Mouse (Mus musculus): ENCODE measurements around the gene Gemin5.

Gene Gemin5

DNA sequence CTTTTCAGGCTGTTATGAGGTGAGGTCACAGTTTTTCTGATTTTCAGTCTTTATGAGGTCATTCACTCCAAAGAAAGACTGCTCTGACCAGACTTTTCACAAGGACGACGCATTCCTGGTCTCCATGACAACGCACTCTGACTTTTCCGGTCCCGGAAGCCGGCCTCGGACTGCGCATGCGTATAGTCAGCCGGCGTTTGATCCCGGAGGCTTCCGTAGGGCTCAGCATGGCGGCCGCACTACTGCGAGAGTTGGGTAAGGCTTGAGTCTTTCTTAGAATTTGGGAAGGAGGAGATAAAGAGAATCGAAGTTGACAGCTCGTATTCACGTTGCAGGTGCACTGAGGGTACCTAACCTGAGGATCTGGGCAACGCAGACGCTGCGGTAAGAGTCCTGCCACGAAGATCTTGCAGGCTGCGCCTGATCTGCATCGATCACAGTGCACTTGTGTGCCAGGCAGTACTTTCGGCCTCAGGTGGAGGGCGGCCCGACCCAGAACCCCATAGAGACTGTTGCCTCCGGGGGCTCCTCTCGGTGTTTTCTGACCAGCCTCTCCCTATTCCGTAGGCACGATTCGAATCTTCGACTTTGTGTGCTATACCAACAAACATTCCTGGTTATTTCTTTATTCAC lies 3.2 kb upstream of the Gemin5 start, which contains the start of gene Mrpl22:
Gene Mrpl22, plus strand, starts transcription at position 203 of the 633 bp plus-strand sequence.
- DNase-seq (ENCODE audit: low spot score in 2 of 2), result peak; percentile 90 to 98

DNA sequence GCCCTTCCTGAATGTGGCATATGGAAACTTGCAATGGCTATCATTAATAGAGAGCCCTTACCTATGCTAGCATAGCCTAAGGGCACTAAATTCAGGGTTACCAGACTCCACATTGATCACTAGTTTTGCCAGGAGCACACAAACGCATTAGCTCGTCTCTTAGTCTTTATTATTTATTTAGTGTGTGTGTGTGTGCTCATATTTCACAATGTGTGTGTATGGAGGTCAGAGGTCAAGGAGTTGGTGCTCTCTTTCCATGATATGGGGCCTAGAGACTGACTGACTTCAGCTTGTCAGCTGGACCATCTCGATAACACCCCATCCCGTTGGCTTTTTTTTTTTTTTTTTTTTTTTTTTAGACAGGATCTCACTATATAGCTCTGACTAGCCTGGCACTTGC lies 1.3 kb upstream of the Gemin5 start:
- no peak for DNase-seq (ENCODE audit: low spot score in 2 of 2)

DNA sequence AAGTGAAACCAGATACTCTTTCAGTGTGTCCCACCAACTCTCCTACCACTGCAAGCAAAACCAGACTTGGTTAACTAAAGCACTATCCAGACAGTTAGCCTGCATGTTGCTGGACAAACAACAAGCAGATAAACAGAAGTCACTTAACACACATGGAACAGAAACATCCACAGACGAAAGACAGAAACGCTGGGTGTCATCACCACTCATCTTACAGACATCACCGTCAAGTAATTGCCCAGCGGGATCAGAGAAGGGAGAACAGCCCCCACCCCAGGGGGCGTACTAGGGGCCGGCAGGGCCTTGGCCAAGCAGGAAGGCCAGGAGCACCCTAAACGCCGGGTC lies 545 bp downstream of the Gemin5 start:
- no peak for DNase-seq (ENCODE audit: low spot score in 2 of 2)

DNA sequence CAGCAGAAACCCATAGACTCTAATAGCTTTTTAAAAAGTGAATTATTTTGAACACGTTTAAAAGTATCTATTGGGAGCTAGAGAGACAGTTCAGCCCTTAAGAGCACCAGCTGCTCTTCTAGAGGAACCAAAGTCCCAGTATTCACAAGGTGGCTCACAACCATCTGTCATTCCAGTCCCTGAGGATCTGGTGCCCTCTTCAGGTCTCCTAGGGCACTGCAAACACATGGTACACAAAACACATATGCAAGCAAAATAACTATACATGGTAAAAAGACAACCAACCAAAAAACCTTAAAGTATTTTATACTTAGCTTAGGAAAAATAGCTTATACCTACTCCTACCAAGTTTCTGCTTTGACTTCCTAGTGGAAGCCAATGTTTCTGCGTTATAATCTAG lies 3.3 kb downstream of the Gemin5 start:
- DNase-seq (ENCODE audit: low spot score in 2 of 2), result no peak

DNA sequence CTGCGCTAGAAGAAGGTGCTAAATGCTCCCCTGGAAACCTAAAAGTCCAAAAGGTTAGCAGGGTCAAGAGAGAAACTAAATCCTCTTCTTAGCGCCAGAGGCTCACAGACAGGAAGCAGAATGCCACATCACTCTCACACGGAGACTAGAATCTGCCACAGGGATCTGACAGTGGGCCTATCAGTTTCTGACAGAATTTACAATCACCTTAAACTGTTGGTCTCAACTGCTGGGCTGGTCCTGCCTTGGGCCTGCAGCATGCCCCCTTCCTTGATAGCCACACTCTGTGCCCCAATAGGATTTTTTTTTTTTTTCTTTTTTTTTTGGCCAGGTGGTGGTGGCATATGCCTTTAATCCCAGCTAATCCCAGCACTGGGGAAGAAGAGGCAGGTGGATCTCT lies 11.5 kb downstream of the Gemin5 start:
- no peak for DNase-seq (ENCODE audit: low spot score in 2 of 2)

DNA sequence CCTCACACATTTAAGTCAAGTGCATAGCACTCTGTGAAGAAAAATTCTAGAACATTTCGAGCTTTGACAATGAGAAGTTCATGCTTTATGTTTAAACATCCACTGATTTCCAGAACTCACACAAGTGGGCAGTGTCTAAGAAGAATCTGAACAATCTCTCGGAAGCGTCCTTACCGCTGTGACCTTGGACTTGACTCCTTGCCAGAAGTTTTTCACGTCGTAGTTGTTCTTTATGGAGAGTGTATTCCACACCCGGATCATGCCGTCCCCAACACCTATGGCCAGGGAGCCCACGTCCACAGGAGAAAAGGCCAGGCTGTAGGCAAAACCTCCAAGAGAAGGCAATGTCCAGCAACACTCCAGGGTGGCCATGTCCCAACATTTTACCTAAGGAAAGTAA lies 12.9 kb downstream of the Gemin5 start:
- no peak for DNase-seq (ENCODE audit: low spot score in 2 of 2)

DNA sequence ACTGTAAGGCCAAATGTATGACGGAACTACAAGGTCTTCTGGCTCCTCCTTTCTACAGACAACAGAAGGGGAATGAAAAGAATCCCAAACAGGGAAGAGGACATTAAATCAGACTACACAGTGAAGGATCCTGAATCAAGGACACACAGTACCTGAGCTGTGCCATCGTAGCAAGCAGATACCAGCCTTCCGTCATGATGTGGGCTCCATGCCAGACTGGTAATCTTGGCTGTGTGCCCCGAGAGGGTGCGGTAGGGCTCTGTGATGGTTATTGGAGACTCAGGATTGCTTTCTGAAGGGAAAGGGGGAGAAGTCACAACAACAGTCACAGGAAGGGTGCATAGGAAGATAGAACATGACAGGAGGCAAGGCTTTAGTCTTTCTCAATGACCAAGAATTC lies 22.1 kb downstream of the Gemin5 start:
- no peak for DNase-seq (ENCODE audit: low spot score in 2 of 2)

DNA sequence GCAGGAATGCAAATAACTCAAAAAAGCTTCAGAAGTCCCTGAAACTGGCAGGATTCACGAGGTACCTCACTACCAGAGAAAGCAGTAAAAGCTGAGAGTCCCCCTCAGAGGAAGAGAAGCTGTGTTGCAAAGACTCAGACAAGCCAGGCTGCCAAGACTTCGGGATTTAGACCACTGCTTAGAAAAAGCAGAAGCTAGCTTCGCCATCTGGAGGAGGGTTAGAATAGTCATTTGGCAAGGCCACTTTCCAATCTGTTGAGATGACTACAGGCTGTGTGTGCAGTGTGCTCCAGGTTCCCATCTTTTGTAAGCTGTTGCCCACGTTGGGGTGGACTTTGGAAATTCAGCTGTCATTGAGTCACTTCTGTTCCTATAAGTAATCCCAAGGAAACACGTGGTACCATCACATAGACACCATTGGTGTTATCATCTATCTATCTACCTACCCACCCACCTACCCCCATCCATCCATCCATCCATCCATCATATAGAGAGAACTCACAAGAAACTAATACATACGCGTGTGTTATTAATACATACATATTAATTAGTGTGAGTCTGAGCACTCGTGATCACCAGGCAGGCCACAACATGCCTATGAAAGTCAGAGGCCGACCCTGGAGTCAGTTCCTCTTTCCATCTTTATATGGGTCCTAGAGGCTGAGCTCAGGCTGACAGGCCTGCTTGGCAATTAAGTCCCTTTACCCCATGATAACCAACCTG lies 24.5 kb downstream of the Gemin5 start:
- no peak for DNase-seq (ENCODE audit: low spot score in 2 of 2)

DNA sequence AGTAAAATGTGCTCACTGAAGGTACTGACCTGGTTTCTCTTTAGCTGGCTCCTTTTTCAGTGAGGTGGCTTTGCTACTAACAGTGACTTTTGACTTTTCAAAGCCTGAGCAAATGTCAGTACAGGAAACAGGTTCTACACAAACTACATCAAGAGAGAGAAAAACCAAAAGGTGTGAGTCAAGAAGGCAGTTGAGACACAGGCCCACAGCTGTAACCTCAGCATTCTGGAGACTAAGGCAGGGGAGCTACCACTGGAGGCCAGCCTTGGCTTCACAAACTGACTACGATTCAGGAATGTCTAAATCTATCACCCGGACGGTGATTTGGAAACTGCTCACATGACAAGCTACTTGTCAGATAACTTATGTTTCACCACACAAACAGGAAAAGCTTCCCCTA lies 28.9 kb downstream of the Gemin5 start:
- DNase-seq (ENCODE audit: low spot score in 2 of 2), result no peak

DNA sequence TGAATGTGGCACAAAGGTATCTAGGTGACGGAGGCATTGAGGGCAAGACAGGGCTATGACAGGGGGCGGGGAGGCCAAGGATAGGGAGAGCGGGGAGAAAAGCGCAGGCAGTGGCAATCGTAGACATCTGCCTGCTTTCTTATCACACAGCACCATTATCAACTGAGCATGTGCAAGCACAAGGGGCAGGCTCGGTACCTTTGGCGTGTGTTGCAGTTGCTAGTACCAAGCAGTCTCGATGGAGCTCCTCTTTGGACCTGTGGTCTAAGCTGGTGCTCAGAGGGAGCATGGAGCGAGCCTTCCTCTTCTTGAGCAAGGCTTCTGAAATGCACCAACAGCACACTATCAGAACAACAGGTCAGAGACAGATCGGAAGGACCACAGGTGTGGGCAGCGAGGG lies 29.5 kb downstream of the Gemin5 start:
- DNase-seq (ENCODE audit: low spot score in 2 of 2), result no peak

DNA sequence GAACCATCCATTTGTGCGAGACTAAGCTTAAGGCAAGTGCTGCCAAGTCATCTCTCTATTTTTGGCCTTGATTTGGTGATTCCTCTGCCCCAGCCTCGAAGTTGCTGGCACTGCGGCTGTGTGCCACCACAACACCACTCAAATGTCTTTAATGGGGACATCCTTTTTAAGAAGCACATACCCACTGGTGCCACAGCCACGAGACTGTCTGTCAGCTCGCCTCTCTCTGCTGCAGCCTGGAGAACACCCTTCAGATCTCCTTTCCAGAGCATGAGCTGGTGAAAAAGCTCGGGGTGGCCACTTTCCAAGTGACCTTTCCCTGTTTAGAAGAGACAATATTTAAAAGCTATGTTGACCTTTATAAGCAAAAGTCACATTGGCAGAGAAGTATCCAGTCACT lies 31.7 kb downstream of the Gemin5 start:
- no peak for DNase-seq (ENCODE audit: low spot score in 2 of 2)

DNA sequence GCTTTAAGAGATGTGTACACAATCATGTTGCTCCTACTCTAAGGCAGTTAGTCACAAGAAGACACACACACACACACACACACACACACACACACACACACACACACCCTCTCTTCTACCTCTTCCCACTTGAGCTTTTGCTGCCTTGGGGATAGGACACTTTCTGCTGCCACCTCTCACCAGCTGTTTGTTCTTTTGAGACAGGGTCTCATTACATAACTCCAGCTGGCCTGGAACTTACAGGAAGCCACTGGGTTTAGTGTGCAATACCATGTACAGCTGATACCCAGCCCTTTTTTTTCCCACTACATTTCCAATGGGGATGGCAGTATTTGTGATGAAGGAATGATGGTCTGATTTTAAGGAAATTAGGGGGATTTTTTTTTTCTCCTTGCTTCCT lies 33.0 kb downstream of the Gemin5 start:
- DNase-seq (ENCODE audit: low spot score in 2 of 2), result no peak

DNA sequence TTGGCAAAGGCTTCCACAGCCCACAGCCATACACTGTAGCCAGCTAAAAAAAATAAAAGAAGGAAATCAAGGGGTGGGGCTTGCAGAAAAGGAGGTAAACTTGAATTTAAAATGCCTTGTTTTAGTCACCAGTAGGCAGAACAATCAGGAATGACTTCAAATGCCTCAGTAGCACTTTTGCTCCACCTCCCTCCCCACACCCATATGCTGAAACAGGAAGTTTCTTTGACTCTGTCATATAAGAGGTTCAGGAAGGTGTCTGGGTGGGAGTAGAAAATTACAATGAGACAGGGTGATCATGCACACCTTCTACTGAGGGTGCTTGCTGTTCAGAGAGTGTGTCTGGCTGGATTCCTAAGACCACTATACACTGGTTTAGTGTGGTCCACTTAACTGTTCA lies 33.5 kb downstream of the Gemin5 start:
- DNase-seq (ENCODE audit: low spot score in 2 of 2), result no peak

DNA sequence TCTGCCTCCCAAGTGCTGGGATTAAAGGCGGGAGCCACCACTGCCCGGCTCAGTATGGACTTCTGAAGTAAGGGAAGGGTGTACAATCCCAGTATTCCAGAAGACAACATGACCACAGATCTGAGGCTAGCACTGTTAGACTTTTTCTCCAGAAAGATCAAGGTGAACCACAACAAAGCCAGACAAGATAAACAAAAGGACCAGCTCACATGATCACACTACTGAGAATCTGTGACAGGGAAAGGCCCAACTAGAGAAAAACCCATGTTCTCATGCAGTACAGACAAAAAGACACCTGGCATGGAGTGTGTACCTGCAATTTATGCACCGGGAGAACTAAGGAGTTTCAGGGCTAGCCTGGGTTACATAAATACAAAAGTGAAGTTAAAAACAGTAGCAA lies 36.3 kb downstream of the Gemin5 start:
- no peak for DNase-seq (ENCODE audit: low spot score in 2 of 2)

DNA sequence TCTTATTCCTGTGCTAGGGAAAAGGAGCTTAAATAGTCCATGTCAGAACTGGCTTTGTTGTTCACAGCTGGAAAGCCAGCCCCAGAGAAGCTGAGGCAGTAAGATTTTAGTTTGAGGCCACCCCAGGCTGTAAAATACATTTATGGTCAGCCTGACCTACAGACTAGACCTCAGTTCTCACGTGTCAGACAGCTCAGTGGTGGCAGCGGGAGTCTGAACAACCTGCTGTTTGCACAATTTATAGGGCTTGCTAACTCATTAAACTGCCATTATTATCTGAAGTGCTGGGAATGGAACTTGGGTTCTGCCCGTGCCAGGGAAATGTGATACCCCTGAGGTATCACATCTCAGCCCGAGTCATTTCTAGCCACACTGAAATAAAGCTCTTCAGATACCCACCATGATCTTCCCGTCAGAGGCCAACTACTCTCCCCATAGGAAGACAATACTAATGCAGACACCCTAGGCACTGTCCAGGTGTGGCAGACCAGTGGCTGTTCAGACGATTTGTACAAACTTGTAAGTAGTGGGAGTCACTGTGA lies 39.0 kb downstream of the Gemin5 start:
- DNase-seq (ENCODE audit: low spot score in 2 of 2), result no peak

DNA sequence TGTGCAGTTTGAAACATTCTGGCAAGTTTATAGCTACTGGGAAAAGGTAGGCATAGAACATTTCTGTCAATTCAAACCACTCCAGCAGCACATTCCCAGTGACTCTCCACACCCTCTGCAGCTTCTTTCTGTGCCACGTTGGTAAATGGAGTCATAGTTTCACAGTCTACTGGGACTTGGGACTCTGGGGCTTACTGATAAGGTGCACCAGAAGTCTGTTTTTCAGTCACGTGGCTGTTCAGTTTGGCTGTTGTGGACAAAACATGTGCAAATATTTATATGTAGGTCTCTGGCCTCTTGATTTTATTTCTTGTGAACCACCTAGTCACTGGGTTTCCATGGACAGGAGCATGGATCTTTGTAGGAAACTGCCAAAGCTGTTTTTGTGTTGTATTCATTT lies 40.8 kb downstream of the Gemin5 start:
- DNase-seq (ENCODE audit: low spot score in 2 of 2), result no peak

DNA sequence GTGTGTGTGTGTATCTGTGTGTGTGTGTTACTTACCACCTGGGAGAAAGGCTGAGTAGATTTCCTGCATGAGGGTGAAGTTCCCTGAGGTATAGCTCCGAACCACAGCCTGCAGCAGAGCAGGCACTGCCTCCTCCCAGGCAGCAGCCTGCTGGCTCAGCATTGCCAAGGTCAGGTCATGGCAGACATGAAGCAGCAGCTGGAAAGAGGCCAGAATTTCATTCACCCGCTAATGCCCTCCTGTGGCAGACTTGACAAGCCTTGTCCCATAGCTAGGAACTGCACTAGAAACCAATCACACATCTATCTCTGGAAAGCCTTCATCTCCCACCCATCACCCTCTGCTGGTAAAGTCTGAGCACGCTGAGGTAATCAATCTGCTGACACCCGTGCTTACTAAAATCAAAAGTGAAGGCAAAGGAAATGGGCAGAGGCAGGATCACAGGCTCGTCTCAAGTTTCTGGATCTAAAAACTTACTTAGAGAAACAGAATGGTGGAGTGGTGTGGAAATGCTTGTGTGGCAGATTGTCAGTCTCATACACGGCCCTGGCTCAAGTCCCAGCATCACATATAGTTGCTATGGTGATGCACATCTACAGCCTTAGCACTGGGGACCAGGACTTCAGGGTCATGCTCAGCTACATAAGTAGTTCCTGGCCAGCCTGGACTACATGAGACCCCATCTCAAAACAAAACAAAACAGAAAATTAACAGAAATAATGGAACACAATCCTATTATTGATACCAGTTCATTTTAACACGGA lies 41.8 kb downstream of the Gemin5 start:
- DNase-seq (ENCODE audit: low spot score in 2 of 2), result peak in 1 of 2 experiments; percentile 40

DNA sequence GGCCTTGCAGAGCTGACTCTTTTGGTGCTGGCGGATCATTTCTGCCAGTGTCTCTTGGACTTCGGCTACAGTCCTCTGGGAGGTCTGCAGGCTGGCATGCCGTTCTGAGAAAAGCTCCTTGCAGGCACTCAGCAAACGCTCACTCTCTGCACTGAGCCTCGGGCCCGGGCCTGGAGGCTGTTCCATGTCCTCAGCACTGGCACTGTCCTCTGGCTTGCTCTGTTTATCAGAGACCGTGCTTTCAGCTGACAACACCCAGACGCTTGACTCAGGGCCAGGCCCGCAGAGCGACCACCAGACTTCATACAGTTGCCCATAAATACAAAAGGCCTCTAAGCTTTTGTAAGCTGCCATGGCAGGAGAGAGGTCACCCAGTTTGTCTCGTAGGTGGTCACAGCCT lies 43.3 kb downstream of the Gemin5 start:
- DNase-seq (ENCODE audit: low spot score in 2 of 2), result no peak

DNA sequence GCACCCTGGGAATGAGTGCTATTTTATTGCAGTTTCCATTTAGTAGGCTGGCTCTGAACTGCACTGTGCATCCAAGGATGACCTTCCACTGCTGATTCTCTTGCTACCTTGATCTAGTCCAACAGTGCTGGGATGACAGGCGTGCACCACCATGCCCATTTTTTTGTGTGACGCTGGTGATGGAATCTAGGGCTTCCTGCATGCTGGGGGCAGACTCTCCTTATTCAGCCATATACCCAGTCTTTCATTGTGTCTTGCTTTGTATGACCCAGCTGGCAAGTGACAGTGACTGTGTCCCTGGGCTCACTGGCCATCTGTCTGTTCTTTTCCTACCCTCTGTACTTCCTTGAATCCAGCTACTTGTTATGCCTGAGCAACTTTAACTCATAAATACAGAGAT lies 44.6 kb downstream of the Gemin5 start:
- no peak for DNase-seq (ENCODE audit: low spot score in 2 of 2)

DNA sequence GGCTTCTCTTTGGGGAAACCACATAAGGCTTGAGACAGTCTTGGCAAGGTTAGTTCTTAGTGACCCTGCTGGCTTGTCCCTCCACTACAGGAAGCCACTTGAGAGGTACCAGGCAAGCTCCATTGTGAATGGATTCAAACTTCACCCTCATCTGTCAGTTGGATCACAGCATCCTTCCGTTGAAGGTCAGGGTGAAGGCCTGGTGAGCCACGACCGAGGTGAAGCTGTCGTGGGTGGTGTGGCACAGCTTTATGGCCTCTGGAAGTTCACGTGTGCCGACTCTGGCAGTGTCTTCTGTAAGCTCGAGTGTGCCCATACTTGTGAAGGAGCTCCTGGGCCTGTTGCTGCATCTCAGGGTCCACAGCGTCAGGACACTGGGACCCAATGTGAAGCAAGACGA lies 47.0 kb downstream of the Gemin5 start:
- DNase-seq (ENCODE audit: low spot score in 2 of 2), result no peak

DNA sequence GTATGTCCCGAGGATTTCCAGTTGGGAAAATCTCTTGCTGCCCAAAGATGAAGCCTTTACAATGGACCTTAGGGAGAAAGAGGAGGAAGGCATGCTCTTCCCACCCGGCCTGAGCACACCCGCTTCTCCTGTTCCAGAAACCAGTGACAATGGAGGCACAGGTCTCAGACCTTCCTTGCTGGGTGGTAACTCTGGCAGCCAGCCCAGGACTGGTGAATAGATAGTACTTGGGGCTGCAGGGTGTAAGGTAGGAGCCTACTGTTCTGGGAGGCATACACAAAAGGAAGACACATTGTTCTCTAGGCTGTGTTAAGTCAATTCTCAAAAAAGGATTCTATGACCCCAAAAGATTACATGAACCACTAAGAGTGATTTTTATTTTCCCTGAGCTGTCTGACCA lies 47.7 kb downstream of the Gemin5 start:
- DNase-seq (ENCODE audit: low spot score in 2 of 2), result no peak

DNA sequence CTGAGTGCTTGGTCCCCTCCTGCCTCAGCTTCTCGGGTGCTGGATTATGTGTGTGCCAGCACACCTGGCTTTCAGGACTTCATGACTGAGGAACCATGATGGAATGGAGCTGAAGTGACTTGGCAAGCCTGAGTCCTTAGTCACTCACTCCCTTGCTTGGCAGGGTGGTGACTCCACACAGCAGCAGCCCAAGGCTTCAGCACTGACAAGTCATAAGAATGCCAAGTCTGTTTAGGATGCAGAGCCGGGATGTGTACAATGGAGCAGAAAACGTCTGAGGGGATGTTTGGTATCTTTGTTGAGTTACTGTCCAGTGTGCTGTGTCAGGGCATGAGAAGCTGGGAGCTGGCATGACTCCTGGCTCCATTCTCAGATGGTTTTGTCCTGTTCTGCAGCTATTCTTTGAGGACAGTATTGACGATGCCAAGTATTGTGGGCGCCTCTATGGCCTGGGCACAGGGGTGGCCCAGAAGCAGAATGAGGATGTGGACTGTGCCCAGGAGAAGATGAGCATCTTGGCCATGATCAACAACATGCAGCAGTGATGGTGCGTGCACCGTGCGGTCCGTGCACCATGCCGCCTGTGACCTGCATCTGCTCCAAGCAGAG lies 51.2 kb downstream of the Gemin5 start:
- no peak for DNase-seq (ENCODE audit: low spot score in 2 of 2)

Data from urinary bladder, postnatal 4 days (tissue).